Mouse (Mus musculus) kidney, adult 2 months (tissue): Measurements from ENCODE around the gene Slc6a18.

Source experiments
- CTCF ChIP-seq: fragments of 200-500 bp; conservative IDR thresholded peaks from 2 replicates; pipeline ENCODE4 v1.5.1; 2011; ENCODE audit warnings: low read depth, mild to moderate bottlenecking, control low read depth, low read length, moderate library complexity, mixed read lengths; ENCODE audit not compliant: insufficient read depth, insufficient read length
- POLR2A ChIP-seq: fragments of 200-500 bp; IDR thresholded peaks from one replicate; pipeline ENCODE4 v1.6.1; 2011; ENCODE audit warnings: low read depth, low read length, control low read depth

- TF ChIP-seq POLR2A (no peak), CTCF (no peak)
Observed at GRCm38 (mm10) chr13:73704694-73705325, 27.0 kb upstream of the Slc6a18 start, which contains the start of gene Slc6a19.
